Mouse (Mus musculus): ENCODE data around the gene Ccdc9b. TPM values are rescaled to one million over a fixed set of nuclear protein-coding genes. Genes with fewer than 3 reads are reported as not detected.

Gene Ccdc9b
- total RNA-seq (2021): 6.1 and 8.1 TPM in 2 replicates
- long read RNA-seq, full-length matches to known transcripts: 1 of 7 reads
- long read RNA-seq, partial matches to known transcripts: 1 of 7 reads
- long read RNA-seq, other reads (novel, unspliced or antisense): 5 of 7 reads

DNA sequence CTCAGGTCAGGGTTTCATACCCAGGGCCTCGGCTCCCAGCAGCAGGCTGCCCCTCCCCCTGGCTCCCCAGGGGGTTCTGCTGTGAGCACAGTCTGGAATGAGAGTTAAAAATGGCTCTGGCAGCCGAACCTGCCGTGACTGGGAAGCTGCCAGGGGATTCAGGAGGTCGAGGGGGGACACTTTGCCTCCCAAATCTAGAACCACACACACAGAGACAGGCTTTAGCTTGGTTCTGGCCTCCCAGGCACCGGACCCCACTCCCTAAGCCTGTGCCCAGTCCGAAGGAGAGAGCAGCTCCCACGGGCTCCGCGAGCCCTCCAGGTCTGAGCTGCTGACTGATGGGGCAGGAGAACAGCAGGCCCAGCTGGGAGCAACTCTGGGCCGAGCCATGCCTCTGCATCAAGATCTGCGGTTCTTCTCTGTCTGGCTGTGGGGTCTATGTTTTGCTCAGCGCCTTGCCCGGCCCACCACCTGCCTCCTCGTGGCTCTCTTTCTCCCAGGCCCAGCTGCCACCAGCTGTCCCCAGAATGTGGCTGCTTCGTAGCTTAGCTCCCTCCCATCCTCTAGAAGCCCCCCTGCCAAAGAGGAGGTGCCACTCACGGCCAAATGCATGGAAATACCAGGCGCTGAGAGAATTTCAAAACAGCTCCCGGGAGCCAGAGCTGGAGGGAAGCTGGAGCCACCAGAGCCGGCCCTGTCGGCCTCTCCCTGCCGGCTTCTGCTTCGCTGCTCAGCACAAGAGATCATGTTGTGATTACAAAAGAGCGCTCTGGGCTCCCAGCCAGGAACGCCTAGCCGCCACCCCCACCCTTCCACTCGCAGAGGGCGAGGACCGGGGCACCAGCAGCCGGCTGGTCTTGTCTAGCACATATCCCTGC, at the start of gene Ccdc9b:
Gene Ccdc9b (minus strand): TSS at position 756 of the 878 bp plus-strand sequence.
- DNase-seq: peak; percentile 95

DNA sequence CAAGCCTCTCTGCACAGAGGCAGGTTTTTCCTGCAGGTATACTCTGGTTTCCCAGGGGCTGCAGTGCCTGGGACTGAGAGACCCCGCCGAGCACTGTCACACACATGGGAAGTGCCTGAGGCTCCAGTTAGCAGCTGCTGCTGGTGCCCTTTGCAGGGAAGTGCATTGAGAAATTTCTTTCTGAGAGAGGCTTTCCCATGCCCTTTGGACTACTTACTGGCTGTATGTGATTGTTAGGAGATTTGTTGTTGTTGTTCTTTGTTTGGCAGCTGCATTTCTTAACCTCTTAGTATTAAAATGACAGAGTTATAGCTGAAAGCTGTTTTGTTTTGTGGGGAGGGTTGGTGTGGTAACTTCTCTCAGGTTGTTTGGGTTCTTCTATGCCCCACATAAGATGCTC, 48.4 kb upstream of the Ccdc9b start:
- no peak for DNase-seq

DNA sequence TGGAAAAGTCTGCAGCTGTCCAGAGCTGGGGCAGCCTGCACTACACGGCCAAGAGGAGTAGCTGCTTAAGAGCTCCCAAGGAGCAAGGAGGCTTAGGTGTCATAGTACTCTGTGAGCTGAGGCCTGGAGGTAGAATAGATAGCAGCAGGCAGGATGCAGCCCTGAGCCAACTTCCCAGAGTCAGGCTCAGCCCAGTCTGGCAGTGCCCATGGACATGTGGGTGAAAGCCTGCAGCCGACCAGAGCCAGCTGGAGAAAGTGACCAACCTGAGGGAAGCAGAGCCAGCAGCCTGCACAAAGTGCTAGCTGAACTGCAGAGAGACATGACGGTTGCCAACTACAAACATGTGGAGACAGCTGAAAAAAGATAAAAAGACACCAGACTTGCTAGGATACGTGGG, 44.4 kb upstream of the Ccdc9b start:
- DNase-seq: peak; percentile 36

DNA sequence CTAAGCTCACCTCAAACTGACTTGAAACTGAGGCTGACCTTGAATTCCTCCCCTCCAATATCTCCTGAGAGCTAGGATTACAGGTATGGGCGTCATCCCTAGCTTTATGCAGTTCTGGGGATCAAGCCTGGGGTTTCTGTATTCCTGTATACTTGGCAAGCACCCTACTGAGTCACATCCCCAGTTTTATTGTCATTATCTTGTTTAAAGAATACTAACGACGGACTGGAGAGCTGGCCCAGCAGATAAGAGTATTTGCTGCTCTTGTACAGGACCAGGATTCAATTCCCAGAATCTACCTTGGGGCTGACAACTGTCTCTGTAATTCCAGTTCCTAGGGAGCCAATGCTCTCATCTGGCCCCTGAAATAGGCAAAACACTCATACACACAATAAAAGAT, 43.3 kb upstream of the Ccdc9b start:
- DNase-seq: no peak

DNA sequence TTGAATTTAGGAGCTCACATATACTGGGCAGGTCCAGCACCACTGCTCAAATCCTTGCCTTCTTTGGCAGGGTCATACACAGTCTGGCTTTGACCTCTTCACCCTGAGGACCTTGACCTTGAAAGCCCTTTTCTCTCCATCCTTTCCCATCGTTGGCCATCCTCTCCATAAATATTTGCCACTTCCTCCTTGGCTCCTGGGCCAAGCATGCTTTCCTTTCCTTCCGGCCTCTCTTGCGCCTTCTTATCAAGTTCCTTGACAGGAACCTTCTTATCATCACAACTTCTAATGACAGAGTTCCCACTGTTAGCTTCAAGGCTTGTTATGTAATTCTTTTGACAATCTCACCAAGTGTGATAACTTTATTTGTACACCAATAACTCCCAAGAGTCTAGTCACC, 42.7 kb upstream of the Ccdc9b start:
- DNase-seq: no peak

DNA sequence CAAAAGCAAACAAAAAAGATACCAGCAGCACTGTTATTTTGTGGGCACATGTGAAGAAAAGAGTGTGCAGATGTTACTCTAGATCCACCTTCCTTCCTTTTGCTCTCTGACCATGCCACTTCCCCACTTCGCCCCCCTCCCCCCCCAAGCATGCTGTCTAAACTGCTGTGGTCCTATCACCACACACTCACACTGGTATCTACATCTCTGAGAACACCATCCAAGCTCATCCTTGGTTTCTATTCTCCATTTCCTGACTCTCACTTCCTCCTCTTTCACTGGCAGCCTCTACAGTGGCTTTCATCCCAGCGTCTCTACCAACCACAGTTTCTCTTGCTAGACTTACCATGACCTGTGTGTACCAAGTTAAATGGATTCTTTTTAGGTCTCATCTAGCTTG, 42.0 kb upstream of the Ccdc9b start:
- DNase-seq: no peak

DNA sequence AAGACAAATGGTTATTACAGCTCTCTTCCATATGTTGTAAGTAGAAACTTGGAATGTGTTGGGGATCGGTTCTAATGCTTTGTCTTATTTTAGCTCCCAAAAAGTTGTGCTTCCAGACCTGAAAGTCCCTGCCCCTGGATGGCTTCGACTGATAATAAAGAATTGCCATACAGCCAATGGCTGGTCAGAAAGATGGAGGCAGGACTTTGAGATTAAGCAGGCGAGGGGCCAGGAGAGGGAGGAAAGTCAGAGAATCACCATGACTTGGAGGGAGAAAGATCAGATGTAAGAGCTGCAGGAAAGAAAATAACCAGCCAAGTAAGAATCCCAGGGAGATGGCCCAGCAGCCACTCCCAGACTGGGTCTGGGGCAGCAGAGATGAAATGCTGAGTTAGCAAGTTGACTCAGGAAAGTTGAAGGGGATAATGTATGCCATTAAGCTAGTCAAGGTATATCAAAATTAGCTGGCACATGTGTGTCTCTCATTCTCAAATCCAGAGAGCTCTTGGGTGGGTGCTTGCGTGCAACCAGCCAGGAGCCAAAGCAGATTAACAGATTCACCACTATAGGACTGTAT, 40.2 kb upstream of the Ccdc9b start:
- DNase-seq: no peak

DNA sequence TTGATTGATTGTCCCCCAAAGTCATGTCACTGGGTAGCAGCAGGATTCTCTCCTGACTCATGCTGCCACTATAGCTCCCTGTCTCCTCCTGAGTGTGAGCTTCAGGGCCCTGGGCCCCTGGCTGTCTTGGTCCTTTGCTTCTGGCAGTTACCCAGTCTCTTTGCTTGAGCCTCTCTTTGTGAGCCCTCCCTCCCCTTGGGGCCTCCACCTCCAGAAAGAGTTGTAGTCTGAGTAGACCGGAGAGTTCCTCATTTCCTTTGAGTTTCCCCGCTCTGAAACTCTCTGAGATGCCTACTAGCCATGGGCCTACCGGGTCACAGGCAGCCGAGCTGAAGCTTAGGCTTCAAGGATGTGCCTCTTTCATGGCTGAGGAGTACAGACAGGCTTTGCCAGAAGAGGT, 31.2 kb upstream of the Ccdc9b start:
- DNase-seq: no peak

DNA sequence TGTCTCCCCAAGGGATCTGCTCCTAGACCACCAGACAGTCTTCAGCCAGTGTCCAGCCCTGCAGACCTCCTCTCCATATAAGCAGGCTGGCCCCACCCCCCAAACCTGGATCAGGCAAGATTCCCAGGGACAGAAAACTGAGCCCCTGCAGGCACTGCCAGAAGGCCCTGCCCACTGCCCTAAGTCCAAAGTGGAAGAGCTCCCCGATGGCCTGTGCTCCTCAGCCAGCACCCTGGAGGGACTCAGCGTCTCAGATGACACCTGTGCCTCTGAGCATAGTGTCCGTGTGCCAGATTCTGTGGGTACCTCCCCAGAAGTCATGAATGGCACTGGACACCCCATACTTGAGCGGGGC, 29.8 kb upstream of the Ccdc9b start:
- no peak for DNase-seq

DNA sequence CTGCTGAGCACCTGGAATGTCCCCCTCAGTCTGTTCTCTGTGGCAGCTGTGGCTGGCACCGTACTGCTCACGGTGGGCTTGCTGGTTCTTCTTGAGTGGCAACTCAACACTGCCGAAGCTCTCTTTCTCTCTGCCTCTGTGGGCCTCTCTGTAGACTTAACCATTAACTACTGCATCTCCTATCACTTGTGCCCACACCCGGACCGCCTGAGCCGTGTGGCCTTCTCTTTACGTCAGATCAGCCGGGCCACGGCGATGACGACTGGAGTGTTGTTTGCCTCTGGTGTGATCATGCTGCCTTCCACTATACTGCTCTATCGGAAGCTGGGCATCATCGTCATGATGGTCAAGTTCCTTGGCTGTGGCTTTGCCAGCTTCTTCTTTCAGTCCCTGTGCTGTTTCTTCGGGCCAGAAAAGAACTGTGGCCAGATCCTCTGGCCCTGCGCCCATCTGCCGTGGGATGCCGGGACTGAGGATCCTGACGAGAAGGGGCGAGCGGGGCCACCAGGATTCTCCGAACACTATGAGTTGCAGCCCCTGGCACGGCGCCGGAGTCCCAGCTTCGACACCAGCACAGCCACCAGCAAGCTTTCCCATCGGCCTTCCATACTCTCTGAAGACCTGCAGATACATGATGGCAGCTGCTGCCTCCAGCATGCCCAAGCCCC, 29.3 kb upstream of the Ccdc9b start:
- no peak for DNase-seq

DNA sequence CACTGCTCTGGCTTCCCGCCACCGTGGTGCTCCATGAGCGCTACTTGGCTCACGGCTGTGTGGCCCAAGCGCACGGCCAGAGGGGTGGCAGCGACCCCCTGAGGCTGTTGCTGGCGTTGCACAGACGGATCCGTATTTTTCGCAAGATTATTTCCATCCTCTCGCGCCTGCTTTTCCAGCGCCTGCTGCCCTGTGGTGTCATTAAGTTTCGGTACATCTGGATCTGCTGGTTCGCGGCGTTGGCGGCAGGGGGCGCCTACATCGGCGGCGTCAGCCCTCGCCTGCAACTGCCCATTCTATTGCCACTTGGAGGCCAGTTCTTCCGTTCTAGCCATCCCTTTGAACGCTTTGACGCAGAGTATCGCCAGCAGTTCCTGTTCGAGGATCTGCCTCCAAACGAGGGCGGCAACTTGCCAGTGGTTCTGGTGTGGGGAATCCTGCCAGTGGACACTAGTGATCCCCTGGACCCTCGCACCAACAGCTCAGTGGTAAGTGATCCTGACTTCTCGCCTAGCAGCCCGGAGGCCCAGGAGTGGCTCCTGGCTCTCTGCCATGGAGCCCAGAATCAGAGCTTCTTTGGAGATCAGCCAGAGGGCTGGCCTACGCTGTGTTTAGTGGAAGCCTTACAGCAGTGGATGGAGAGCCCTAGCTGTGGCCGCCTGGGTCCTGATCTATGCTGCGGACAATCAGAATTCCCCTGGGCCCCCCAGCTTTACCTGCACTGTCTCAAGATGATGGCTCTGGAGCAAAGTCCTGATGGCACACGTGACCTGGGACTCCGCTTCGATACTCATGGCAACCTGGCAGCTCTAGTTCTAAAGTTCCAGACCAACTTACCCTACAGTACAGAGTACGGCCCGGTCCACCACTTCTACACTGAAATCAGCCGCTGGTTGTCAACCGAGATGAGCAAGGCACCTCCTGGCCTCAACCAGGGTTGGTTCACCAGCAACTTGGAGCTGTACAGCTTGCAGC, 28.4 kb upstream of the Ccdc9b start:
- peak; percentile 78 for DNase-seq

DNA sequence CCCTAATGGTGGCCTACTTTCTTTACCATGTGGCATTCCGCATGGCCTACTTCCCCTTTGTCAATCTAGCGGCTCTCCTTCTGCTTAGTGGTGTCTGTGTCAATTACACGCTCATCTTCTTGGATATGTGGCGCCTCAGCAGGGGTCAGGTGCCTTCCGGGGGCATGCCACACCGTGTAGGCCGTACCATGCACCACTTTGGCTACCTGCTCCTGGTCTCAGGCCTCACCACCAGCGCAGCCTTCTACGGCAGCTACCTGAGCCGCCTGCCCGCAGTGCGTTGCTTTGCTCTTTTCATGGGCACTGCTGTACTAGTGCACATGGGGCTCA, 27.7 kb upstream of the Ccdc9b start:
- no peak for DNase-seq

DNA sequence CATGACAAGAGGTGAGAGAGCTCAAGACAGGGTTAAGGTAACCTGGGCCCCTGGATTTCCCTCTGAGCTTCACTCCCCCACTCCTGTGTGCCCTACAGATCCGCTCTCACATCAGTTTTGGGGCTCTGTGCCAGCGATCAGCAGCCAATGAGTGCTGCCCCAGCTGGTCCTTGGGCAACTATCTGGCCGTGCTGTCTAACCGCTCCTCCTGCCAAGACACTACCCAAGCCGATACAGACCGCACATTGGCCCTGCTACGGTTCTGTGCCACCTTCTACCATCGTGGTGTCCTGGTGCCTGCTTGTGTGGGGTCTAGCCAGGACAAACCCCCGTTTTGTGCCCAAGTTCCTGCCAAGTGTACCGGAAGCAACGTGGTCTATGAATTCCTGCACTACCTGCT, 27.0 kb upstream of the Ccdc9b start:
- peak; percentile 66 for DNase-seq

DNA sequence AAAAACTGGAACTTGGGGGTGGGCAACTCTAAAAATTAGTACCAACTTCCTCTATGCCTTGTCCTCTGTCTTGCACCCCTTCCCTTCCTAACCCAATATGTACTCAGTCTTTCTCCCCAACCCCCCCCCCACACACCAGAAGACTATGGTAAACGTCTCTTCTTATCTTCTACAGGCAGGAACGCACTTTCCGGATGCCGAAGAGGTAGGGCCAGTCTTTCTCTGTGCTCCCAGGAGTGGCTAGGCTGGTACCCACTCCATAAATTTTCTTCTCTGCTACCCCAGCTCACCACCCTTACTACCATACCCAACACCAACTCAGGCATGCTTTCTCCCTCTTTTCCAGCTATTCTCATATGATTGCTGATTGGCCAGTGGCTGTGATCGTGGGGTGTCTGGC, 24.1 kb upstream of the Ccdc9b start:
- DNase-seq: no peak

DNA sequence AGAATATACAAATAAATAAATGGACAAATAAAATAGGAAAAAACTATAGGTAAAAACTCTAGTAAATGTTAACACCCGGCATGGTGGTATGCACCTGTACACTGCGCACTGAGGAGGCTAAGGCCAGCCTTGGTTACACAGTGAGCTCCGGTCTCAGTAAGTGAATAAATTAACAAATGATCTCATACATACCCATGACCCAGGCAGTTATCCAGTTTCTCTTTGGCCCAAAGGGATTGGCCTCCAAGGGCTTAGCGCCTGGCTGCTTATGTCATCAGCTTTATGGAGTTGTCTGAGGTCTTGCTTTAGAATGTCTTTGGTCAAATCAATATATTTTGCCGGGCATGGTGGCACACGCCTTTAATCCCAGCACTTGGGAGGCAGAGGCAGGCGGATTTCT, 21.2 kb upstream of the Ccdc9b start:
- DNase-seq: no peak

DNA sequence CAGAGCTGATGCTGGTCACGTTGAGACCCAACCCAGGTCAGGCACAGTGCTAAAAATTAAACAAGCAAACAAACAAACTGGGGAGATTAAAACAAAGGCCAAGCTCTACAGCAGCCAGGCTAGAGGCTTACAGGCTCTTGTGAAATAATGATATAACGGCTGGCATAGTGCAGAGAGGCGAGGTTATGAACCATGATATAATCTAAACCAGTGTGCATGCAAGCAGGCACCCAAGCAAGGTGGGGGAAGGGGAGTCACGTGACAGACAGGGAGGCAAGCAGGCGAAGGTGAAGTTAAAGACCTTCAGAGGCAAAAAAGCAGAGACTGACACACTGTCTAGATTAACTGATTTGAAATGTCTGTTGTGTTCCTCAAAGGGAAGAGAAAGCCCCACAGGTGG, 20.6 kb upstream of the Ccdc9b start:
- no peak for DNase-seq

DNA sequence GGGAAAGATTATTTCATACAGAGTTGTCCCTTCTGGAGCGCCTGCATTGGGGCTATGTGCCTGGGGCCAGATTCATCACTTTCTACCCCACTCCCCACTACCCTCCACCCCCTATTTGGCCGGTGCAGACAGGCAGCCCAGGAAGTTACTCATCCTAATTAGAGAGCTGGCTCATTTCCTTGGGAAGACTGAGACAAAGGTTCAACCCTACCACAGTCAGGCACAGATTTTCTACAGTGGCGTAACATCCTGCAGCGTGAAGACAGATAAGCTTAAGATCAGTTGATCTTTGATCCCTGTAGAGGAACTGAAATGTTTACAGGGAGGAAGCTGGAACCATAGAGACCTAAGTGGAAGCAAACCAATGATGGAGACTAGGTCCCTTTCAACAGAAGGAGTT, 19.8 kb upstream of the Ccdc9b start:
- no peak for DNase-seq

DNA sequence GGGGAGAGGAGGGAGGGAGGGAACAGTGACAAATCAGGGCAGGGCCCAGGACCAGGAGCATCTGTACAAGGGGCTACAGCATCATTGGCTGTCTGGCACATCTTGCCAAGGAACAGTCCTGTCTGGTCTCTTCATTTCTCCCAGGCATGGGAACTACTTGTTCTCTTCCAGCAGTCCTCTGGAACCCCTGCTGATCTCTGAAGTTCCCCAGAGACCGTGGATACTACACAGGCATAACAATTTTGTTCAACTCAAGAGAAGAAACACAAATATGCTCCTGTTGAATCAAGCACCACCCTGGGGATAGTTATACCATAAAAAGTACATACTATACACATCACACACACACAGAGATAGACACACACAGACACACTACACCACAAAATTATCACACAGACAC, 18.7 kb upstream of the Ccdc9b start:
- no peak for DNase-seq

DNA sequence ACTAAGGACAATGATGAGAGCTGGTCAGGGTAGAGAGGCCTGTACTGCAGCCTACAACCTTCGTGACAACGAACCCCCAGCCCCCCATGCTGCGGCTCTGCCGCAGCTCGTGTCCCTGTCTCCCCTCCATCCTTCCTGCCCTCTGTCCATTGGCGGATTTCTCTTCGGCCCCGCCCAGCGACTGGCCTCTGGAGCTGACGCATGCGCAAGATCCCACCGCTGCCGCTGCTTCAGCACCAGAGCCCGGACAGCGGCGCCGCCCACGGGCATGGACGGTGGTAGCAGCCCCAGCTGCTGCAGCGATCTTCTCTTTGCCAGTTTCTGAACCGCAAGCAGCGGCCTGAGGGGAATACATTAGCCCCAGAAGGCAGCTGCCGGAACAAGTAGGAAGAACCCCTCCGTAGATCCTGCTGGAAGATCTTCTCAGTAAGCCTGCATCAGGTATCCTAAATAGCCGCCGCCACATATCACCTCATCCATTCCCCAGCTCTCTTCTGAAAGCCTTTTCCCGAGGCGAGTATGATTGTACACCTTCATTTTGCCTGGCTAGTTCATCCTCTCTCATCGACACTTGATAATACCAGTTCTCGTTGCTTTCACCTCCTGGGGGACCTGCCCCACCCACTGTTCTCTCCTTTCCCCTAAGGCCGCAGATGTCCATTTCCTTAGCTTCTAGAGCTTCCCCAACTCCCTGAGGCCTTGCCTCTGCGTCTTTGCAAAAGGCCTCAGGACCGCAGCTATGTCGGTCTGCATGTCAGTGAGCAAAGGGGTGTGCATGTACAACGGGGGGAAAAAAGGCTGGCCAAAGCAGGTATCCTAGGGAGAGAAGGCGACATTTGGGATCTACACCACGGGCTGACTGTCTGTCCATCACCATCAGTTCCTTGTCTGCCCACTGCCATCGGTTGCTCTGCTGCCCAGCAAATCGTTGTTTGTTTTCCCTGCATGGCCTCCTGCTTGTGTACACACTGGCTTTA, 17.3 kb upstream of the Ccdc9b start, which contains the start of gene Disp2:
Gene Disp2 (plus strand): TSS at position 216 of the 977 bp plus-strand sequence.
- peak; percentile 96 for DNase-seq

DNA sequence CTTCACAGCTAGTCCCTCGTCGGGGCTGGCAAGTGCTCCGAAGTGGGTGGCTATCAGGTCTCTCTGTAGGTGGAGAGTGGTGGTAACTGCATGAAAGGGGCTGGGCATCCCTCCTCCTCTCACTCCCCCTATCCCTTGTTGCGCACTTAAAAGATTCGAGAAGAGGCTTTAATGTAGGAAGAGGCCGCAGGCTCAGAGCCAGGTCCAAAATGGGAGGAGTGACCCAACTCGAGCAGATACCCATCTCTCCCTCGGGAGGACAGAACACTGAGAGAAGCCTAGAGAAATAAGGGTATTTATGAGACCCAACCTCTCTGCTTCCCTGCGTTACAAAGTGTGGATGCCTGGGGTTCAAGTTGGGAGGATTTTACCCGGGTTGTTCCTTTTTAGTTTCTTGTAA, 16.6 kb upstream of the Ccdc9b start:
- DNase-seq: no peak

DNA sequence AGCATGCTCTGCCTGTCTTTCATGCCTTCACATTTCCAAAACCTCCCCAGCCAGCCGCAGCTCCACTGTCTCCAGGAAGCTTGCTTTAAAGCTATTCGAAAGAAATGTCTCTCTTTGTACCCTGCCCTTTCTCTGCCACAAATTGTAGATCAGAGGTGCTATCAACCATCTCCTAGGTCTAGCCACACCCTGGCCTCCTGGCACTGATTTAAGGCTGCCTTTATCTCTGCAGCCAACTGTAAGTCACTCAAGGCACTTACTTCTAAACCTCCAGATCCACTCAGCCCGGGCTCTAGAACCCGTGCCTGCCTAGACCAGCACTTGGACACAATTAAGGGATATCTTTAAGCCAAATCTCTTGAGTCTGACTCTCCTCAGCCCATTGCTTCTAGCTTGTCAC, 16.0 kb upstream of the Ccdc9b start:
- DNase-seq: no peak
